Mouse (Mus musculus) spleen, adult 2 months (tissue): ENCODE results near the gene Armc12.

ENCODE experiments used
- CTCF ChIP-seq: fragments of 200-500 bp; IDR thresholded peaks from 2 replicates; pipeline ENCODE4 v1.5.1; 2011; ENCODE audit warnings: mild to moderate bottlenecking, inconsistent platforms; ENCODE audit not compliant: insufficient read depth, insufficient read length, insufficient replicate concordance; ENCODE audit errors: extremely low read depth
- POLR2A ChIP-seq: fragments of 200-500 bp; IDR thresholded peaks from 2 replicates; pipeline ENCODE4 v1.6.1; 2011; ENCODE audit warnings: low read depth, low read length, inconsistent platforms

- TF ChIP-seq CTCF (no peak), POLR2A (no peak)
These were observed 34.6 kb downstream of the Armc12 start for GRCm38 (mm10) chr17:28565181-28565580.
